Mouse (Mus musculus) limb, embryonic 14.5 days (tissue): ENCODE measurements at regions not wholly inside any gene's neighbourhood (a gene's known extent, or its start where the extent isn't known, plus 50 kb on each side); places are given as distances from the start of the nearest gene placed in this dataset.
A peak's percentile ranks its signal among the peaks of the same experiment; 100 is the strongest.

Experiments
- ATAC-seq: fragments of 200-750 bp; cut with Nextera tagmentation; 2 replicates; pipeline ENCODE4 v1.8.0; 2017; ENCODE audit warnings: low read depth, moderate number of reproducible peaks, moderate TSS enrichment; ENCODE audit not compliant: low FRiP score
- DNase-seq: peaks from one replicate; pipeline ENCODE4 v3.0.0-alpha.2; 2015; ENCODE audit warnings: low spot score
- H3K27ac ChIP-seq: fragments of 300-500 bp; sonication (generic); replicated peaks from 2 replicates; pipeline ENCODE4 v1.5.1; 2014; ENCODE audit warnings: low read depth, mild to moderate bottlenecking, low read length, moderate library complexity, mixed read lengths
- H3K27me3 ChIP-seq: fragments of 300-500 bp; sonication (generic); 2 replicates; pipeline ENCODE4 v1.6.1; 2014; ENCODE audit warnings: low read length, mixed read lengths; ENCODE audit not compliant: control insufficient read depth, insufficient read depth
- H3K36me3 ChIP-seq: fragments of 300-500 bp; sonication (generic); 2 replicates; pipeline ENCODE4 v1.6.1; 2014; ENCODE audit warnings: mild to moderate bottlenecking, low read length, moderate library complexity, mixed read lengths; ENCODE audit not compliant: control insufficient read depth, insufficient read depth
- H3K4me1 ChIP-seq: fragments of 300-500 bp; sonication (generic); 2 replicates; pipeline ENCODE4 v1.6.1; 2014; ENCODE audit warnings: antibody characterized with exemption, low read length, mixed read lengths; ENCODE audit not compliant: control insufficient read depth, insufficient read depth
- H3K4me2 ChIP-seq: fragments of 300-500 bp; sonication (generic); replicated peaks from 2 replicates; pipeline ENCODE4 v1.6.1; 2014; ENCODE audit warnings: low read depth, mild to moderate bottlenecking, low read length, moderate library complexity; ENCODE audit not compliant: severe bottlenecking
- H3K4me3 ChIP-seq: fragments of 300-500 bp; sonication (generic); replicated peaks from 2 replicates; pipeline ENCODE4 v1.5.1; 2014; ENCODE audit warnings: low read length
- H3K9ac ChIP-seq: fragments of 300-500 bp; sonication (generic); 2 replicates; pipeline ENCODE4 v1.6.1; 2014; ENCODE audit warnings: mild to moderate bottlenecking, low read depth, low read length, moderate library complexity; ENCODE audit not compliant: severe bottlenecking
- H3K9me3 ChIP-seq: fragments of 300-500 bp; sonication (generic); 2 replicates; pipeline ENCODE4 v1.6.1; 2016; ENCODE audit warnings: low read length; ENCODE audit not compliant: control insufficient read depth
- POLR2A ChIP-seq: fragments of 200-500 bp; IDR thresholded peaks from 2 replicates; pipeline ENCODE4 v1.8.0; 2012; ENCODE audit warnings: inconsistent platforms, mild to moderate bottlenecking, moderate library complexity, borderline replicate concordance; ENCODE audit not compliant: insufficient read depth, insufficient read length; ENCODE audit errors: extremely low read depth
- WGBS: fragments of 180-500 bp; shearing (Covaris S2); extraction: QIAGEN DNeasy Blood & Tissue Kit; methylation state at CpG from one replicate; pipeline ENCODE4 v1.1.7; 2014; 5-methylcytosine and 5-hydroxymethylcytosine counted together

- H3K9ac ChIP-seq, result no peak overlapping the region
- no peaks in the 10 kb centered on the region for H3K9me3 ChIP-seq
- H3K27ac ChIP-seq, result no peak overlapping the region
- WGBS, result 10% methylated on average over 1 of the region's 1 CpGs
- H3K36me3 ChIP-seq, result no peaks in the 10 kb centered on the region
- H3K4me2 ChIP-seq, result no peak overlapping the region
- TF ChIP-seq POLR2A, result no peak
- H3K27me3 ChIP-seq, result no peaks in the 10 kb centered on the region
- ATAC-seq (no peak), DNase-seq (peak; percentile 28)
- no peak overlapping the region for H3K4me3 ChIP-seq
- H3K4me1 ChIP-seq, result no peaks in the 10 kb centered on the region
Observed at GRCm38 (mm10) chrX:82866116-82866515, 82.6 kb upstream of the Dmd start.
